Mouse (Mus musculus) layer of hippocampus, adult 9-10 months (tissue): ENCODE results near the gene Loxl1.

ENCODE experiments used
- DNase-seq: peaks from one replicate; pipeline ENCODE4 v3.0.0; 2022; ENCODE audit warnings: low spot score

Gene Loxl1

DNA sequence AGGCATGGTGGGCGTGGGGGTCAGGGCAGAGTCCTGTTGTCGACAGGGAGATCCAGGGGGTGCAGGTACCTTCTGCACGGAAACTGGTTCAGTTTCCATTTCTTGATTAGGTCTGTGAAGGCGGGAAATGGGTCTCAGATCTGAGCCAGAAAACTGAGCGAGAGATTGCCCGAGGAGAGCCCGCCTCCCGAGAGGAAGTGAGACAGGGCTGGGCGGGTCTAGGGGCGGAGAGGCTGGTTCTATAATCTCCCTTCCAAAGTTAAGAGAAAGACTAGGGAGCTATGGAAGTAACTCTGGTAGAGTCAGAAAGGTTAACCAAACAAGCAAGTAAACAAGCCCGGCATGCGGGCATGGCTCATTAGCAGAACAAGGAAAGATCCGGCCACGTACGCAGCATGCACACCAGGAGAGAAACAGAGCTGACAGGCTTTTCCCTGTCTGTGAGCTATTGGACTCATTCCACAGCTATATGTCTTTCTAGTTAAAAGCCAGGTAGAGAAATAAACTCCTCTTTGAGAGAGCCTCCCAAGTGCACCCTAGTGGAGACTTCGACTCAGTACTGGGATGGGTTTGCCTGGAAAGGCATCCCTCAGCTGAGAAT lies 63.3 kb downstream of the Loxl1 start, which contains the start of gene Pml:
Pml (minus strand) TSS at position 195 of the 601 bp plus-strand sequence.
- DNase-seq, result peak; percentile 41

DNA sequence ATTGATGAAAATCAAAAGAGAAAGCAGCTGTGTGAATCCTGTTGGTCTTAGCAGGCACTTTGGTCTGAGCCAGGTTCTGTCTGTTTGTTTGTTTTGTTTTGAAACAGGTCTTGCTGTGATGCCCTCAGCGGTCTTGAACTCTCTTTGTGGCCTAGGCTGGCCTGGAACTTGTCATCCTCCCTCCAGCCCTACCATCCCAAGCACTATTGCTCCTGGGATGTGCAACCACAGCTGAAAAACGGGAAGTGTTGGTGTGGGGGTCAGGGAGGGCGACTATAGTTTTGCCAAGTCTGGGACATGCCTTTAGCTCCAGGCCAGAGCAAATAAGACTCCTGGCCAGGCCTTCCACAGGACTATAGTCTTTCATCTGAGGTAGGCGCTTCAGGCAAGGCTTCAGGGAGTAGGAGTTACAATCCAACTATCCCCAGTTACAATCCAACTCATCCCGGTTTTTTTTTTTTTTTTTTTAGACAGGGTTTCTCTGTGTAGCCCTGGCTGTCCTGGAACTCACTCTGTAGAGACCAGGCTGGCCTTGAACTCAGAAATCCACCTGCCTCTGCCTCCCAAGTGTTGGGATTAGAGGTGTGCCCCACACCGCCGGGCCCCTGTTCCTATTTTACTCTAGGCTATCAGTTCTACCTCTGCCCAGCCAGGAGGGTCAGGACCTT lies 64.1 kb downstream of the Loxl1 start:
- DNase-seq, result no peak

DNA sequence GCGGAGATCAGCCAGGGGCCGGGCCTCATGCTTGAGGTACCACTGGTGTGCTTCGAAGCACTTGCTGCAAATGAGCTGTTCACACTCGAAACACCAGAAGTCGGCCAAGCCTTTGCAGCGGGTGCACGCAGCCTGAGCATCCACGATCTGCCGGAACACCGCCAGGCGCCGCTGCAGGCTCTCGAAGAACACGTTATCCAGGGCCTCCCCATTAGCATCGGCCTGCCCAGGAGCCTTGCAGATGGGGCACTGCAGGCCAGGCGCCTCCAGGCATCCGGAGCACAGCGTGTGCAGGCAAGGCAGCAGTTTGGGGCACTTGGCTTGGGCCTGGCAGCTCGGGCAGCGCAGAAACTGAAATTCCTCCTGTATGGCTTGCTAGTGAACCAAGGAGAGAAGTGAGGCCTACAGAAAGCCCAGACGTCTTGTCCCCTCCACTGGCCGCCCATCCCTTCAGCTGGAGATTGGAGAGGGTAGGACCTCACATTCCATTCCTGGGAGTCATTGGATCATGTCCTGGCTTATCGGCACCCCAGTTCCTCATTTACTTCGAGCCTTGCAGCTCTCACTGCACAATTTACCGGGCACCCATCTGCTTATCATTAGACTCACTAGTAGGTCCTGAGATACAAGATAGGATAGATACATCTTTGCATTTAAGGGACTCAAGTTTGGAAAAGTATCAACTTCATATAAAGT lies 65.8 kb downstream of the Loxl1 start:
- peak; percentile 53 for DNase-seq

DNA sequence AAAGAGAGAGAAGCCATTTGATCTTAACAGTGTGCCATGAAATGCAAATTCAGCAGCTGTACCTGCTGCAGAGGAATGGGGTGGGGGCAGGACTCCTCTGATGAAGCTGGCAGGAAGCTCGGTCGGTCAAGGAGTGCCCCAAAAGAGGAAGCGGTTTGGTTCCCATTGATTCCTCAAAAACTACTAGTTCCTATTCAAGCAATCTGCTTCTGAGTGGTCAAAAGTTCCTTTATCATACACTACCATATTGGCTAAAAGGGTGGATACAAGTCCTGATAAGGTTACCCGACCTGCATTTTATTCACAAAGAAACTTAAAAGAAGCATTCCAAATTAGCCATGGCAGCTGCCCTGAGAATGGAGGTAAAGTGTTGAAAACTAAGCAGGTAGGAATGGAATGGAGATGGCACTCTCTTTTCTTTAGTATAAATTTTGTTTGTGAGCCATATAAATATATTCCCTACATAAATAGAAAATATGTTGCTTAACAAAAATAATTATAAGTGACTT lies 66.8 kb downstream of the Loxl1 start:
- no peak for DNase-seq

DNA sequence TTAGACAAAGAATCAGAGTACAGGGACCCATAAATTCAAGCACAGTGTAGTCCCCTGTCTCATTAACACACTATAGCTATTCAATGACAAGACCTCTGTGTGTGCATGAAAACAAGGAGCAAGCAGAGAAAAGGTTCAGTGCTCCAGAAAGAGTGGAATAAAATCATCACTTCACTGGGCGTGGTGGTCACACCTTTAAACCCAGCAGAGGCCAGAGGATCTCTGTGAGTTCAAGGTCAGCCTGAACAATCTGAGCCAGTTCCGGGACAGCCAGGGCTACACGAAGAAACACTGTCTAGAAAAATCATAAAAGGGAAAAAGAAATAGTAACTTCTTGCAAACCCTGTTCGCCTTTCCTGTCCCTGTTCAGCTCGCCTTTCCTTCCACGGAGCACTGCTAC lies 69.3 kb downstream of the Loxl1 start:
- no peak for DNase-seq

DNA sequence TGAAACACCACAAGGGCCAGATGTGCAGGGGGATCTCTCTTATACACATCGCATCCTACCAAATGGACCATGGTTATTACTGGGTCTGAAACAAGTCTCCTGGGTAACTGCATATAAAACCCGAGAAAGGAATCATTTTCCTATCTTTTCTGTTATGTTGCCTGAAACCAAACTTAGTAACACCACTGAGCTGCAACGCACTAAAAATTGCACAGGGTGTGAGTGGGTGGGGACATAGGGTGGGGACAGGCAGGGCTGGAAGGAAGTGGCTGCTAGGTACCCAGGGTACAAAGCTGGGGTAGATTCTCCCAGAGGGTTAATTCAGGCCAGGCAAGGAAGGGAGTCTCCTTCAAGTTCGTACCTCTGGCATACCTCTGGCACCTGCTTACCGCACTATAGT lies 70.3 kb downstream of the Loxl1 start:
- DNase-seq, result no peak

DNA sequence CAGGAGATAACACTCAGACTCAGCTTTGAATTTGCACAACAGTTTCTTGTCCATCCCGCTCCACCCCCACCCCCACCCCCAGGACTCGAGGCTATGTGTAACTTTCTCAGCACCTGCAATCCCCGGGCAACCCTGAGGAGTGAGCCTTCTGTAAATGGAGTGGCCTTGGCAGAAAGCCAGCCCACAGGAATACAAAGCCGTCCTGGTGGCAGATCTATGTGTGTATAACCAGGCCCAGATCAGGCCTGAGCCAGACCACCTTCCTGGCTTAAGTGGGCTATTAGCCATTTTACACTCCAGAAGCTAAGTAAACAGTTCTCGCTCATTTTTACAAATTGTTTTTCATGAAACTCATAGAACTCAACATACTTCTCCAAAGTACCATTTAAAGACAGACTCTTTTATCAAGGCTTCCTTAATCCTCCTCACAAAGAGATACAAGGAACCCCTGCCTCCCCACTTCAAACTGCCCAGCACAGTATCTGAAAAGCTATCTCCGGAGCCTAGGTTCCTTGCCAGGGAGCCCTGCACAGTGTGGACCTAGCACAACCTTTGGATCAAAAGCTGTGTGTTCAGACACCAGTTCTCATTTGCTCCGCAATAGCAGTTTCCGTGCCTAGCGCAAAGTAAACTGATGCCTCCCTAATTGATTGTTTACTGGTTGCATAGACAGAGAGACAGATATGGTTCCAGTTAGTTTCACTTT lies 71.1 kb downstream of the Loxl1 start:
- no peak for DNase-seq
